Mouse (Mus musculus): ENCODE data around the gene Creg1. TPM values are rescaled to one million over a fixed set of nuclear protein-coding genes. Genes with fewer than 3 reads are reported as not detected.

Gene Creg1
- 22.9 and 23.4 TPM in 2 replicates for polyA plus RNA-seq (2012; rRNA removed)

DNA sequence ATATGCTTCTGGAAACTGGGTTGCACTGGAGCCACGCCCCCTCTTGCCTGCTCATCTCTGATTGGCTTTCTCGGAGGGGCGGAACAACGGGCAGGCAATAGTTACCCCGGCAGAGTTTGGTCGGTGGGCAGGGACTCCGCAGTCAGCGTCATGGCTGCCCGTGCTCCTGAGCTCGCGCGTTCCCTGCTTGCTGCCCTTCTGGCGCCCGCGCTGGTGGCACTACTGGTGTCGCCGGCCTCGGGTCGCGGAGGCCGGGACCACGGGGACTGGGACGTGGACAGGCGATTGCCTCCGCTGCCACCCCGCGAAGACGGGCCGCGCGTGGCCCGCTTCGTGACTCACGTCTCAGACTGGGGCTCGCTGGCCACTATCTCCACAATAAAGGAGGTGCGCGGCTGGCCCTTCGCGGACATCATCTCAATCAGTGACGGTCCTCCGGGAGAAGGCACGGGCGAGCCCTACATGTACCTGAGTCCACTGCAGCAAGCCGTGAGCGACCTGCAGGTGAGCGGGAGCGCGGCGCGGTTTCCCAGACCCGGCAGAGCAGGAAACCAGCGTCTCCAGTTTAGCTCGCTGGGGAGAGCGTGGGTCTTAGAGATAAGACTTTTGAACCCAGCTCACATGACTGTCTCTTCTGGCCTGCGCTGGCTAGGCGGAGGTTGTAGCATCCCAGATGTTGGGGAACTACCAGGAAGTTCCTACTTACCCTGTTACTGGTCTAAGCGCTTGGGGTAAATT is at the start of gene Creg1:
TSS of gene Creg1 (plus strand) at position 112 of the 738 bp plus-strand sequence.

DNA sequence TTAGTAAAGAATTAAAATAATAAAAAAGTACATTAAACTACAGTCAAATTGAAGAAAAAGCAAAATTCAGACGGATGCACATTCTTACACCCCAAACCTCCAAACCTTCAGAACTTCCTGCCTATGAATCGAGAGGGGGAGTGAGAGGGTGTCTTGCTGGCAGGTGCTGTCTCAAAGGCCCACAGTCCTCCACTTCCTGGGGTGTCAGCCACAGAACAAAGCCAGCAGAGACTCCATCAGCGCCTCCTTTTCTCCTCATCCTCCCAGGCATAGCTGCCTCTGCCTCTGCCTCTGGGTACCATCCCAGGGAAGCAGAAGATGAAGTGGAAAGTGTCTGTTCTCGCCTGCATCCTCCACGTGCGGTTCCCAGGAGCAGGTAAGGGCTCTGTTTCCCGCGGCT is 25.0 kb downstream of the Creg1 start, which contains the start of gene Cd247:
TSS of gene Cd247 (plus strand) at position 171 of the 400 bp plus-strand sequence.

Other genes with a start within 250 kb of the Creg1 start
- gene Mpzl1, start 129.2 kb upstream of the Creg1 start, polyA plus RNA-seq (2012; rRNA removed): 74.0 and 126 TPM in 2 replicates
- 7.4 and 14.3 TPM in 2 replicates for gene Rcsd1, start 54.0 kb upstream of the Creg1 start, polyA plus RNA-seq (2012; rRNA removed)
- gene Cd247, start 24.9 kb downstream of the Creg1 start, polyA plus RNA-seq (2012; rRNA removed): 0.94 and 0.96 TPM in 2 replicates
- gene Pou2f1, start 238.9 kb downstream of the Creg1 start, polyA plus RNA-seq (2012; rRNA removed): 10.0 and 13.7 TPM in 2 replicates